Mouse (Mus musculus) spleen, adult 2 months (tissue): Measurements from ENCODE around the gene Trpm1. TPM values are rescaled to one million over a fixed set of nuclear protein-coding genes. Genes with fewer than 3 reads are reported as not detected.

Experiments
- DNase-seq, 2 experiments: peaks; one replicate each; pipeline versions ENCODE4 v3.0.0 to v3.0.0-alpha.2; 2012 to 2021; ENCODE audit warnings: low spot score in 2 of 2, low read depth in 1 of 2
- H3K27ac ChIP-seq: fragments of 200-500 bp; 2 replicates; pipeline ENCODE4 v1.5.1; 2012; ENCODE audit warnings: low read length, inconsistent platforms; ENCODE audit not compliant: insufficient read depth
- H3K27me3 ChIP-seq: fragments of 200-500 bp; 2 replicates; pipeline ENCODE4 v1.6.1; 2012; ENCODE audit warnings: mild to moderate bottlenecking, moderate library complexity, low read length, inconsistent platforms; ENCODE audit not compliant: control insufficient read depth, insufficient read depth
- H3K36me3 ChIP-seq: fragments of 200-500 bp; 2 replicates; pipeline ENCODE4 v1.6.1; 2012; ENCODE audit warnings: mild to moderate bottlenecking, low read length, inconsistent platforms; ENCODE audit not compliant: control insufficient read depth, insufficient read depth
- H3K4me1 ChIP-seq: fragments of 200-500 bp; 2 replicates; pipeline ENCODE4 v1.6.1; 2011; ENCODE audit warnings: inconsistent platforms; ENCODE audit not compliant: control insufficient read depth, insufficient read depth, insufficient read length
- H3K4me3 ChIP-seq: fragments of 200-500 bp; 2 replicates; pipeline ENCODE4 v1.5.1; 2011; ENCODE audit warnings: mild to moderate bottlenecking, inconsistent platforms; ENCODE audit not compliant: insufficient read depth, insufficient read length; ENCODE audit errors: extremely low read depth
- CTCF ChIP-seq: fragments of 200-500 bp; IDR thresholded peaks from 2 replicates; pipeline ENCODE4 v1.5.1; 2011; ENCODE audit warnings: mild to moderate bottlenecking, inconsistent platforms; ENCODE audit not compliant: insufficient read depth, insufficient read length, insufficient replicate concordance; ENCODE audit errors: extremely low read depth
- POLR2A ChIP-seq: fragments of 200-500 bp; IDR thresholded peaks from 2 replicates; pipeline ENCODE4 v1.6.1; 2011; ENCODE audit warnings: low read depth, low read length, inconsistent platforms
- WGBS: fragments of 180-500 bp; shearing (Covaris S2); methylation state at CpG from one replicate; pipeline ENCODE4 v1.1.7; 2018; 5-methylcytosine and 5-hydroxymethylcytosine counted together
- polyA plus RNA-seq: library from polyadenylated mRNA; depleted of rRNA; stranded (reverse); fragments of >200 nt; gene quantifications from 2 replicates; pipeline ENCODE4 v1.2.3, GENCODE M21; 2012

Trpm1 gene
- polyA plus RNA-seq, 1 experiment, result 0.97 TPM

DNA sequence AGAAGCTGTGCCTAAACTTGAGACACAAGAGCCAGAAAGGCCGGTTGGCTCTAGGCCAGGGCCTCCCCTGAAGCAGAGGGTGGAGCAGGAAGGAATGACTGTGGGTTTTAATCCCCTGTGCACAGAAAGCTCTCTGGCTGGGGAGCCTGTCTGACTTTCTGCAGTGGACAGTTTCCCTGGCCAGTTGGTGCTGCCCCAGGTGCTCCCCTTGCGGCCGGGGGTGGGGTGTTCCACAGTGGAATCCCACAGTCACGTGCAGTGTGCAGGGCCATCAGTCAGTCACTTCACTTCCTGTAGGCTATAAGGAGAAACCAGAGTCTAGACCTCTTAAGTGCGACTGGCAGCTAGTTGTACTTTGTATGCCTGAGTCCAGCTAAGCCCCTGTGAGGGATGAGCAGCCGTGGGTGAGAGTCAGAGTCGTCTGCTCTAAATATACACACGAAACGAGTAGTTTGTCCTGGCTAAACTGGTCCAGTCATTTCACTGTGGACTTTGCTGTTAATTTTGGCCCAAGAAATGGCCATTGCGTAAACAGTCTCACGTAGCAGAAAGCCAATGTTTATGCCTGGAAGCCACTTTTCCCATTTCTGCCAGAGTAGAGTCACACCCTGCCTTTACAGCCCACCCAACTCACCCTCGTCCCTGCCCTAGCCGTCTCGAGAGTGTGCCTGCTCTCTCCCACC lies 38.8 kb downstream of the Trpm1 start:
- no peaks in the 10 kb centered on the region for H3K36me3 ChIP-seq
- DNase-seq, result no peak
- H3K4me1 ChIP-seq, result peaks cover 3% of the 10 kb centered on the region; the same call in 1 of the 2 replicates
- no peaks in the 10 kb centered on the region for H3K27me3 ChIP-seq
- no peak overlapping the region for H3K4me3 ChIP-seq
- WGBS, result 46% methylated on average over 14 of the region's 14 CpGs
- no peak overlapping the region for H3K27ac ChIP-seq
- TF ChIP-seq CTCF (no peak), POLR2A (no peak)

DNA sequence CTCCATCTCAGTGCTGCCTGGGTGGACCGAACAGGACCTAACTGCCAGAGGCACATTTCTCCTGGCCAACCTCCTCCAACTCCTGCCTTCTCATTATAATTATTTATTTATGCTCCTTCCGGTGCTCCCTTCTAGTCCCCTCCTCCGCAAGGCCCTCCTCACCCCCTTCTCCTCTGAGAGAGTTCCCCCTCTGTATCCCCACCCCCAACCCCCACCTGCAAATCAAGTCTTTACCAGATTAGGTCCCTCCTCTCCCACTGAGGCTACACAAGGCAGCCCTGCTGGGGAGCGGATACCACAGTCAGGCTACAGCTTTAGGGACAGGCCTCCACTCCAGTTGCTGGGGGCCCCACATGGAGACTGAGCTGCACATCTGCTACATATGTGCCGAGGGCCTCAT lies 39.8 kb downstream of the Trpm1 start:
- Histone ChIP-seq H3K4me3 (no peak overlapping the region), H3K36me3 (no peaks in the 10 kb centered on the region), H3K27ac (no peak overlapping the region), H3K4me1 (peaks cover 3% of the 10 kb centered on the region; the same call in 1 of the 2 replicates), H3K27me3 (no peaks in the 10 kb centered on the region)
- no peak for DNase-seq
- TF ChIP-seq CTCF (no peak), POLR2A (no peak)
- WGBS, result 87% methylated on average over 5 of the region's 5 CpGs

GRCm38 (mm10) chr7:64196114-64196513 lies 42.5 kb downstream of the Trpm1 start:
- Histone ChIP-seq H3K36me3 (no peaks in the 10 kb centered on the region), H3K4me3 (no peak overlapping the region), H3K27me3 (no peaks in the 10 kb centered on the region), H3K27ac (no peak overlapping the region), H3K4me1 (peaks cover 3% of the 10 kb centered on the region; the same call in 1 of the 2 replicates)
- no peak for TF ChIP-seq CTCF
- TF ChIP-seq POLR2A, result no peak
- DNase-seq, result no peak
- WGBS, result 32% methylated on average over 3 of the region's 3 CpGs

DNA sequence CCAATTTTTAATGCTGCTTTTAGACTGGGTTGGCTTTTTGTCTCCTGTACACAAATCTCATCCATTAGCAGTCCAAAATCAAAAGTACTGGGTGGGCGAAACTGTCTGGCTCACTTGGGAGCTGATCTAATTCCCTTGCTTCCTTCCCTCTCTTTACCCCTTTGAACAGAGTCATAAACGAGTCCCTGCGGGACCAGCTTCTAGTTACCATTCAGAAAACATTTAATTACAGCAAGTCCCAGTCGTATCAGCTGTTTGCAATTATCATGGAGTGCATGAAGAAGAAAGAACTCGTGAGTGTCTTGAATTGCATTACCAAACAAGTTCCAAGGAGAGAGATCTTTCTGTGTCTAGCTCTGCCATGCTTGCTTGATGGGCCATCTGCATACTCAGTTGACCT lies 55.1 kb downstream of the Trpm1 start:
- Histone ChIP-seq H3K4me1 (no peaks in the 10 kb centered on the region; the same call in 1 of the 2 replicates), H3K4me3 (no peak overlapping the region), H3K27me3 (no peaks in the 10 kb centered on the region), H3K36me3 (no peaks in the 10 kb centered on the region), H3K27ac (no peak overlapping the region)
- DNase-seq, result no peak
- WGBS, result 73% methylated on average over 5 of the region's 5 CpGs
- TF ChIP-seq CTCF, result no peak
- no peak for TF ChIP-seq POLR2A

GRCm38 (mm10) chr7:64212870-64213269 lies 59.2 kb downstream of the Trpm1 start:
- Histone ChIP-seq H3K27ac (no peak overlapping the region), H3K4me1 (peaks cover 4% of the 10 kb centered on the region; the same call in 1 of the 2 replicates), H3K36me3 (no peaks in the 10 kb centered on the region), H3K4me3 (no peak overlapping the region), H3K27me3 (no peaks in the 10 kb centered on the region)
- no peak for DNase-seq
- WGBS, result 76% methylated on average over 4 of the region's 4 CpGs
- no peak for TF ChIP-seq POLR2A
- no peak for TF ChIP-seq CTCF

- TF ChIP-seq POLR2A, result no peak
- TF ChIP-seq CTCF, result no peak
- no peaks in the 10 kb centered on the region for H3K27me3 ChIP-seq
- no peaks in the 10 kb centered on the region for H3K36me3 ChIP-seq
- 74% methylated on average over 4 of the region's 4 CpGs for WGBS
- H3K4me1 ChIP-seq, result peaks cover 4% of the 10 kb centered on the region; the same call in 1 of the 2 replicates
- no peak overlapping the region for H3K4me3 ChIP-seq
- no peak overlapping the region for H3K27ac ChIP-seq
- DNase-seq, result no peak
Observed at GRCm38 (mm10) chr7:64214066-64214465, 60.4 kb downstream of the Trpm1 start.

GRCm38 (mm10) chr7:64215613-64216012 lies 62.0 kb downstream of the Trpm1 start:
- WGBS, result 76% methylated on average over 4 of the region's 4 CpGs

More at GRCm38 (mm10) chr7:64215613-64216012, 62.0 kb downstream of the Trpm1 start:
- Histone ChIP-seq H3K27ac (no peak overlapping the region), H3K4me3 (no peak overlapping the region), H3K27me3 (no peaks in the 10 kb centered on the region), H3K36me3 (no peaks in the 10 kb centered on the region), H3K4me1 (peaks cover 4% of the 10 kb centered on the region; the same call in 1 of the 2 replicates)
- DNase-seq, result no peak
- TF ChIP-seq CTCF (no peak), POLR2A (no peak)
